Mouse (Mus musculus): ENCODE results near the gene Tspan17.
"Not testable (repeated sequence)": the region's sequence is repeated elsewhere in the genome, so short reads cannot be mapped to it uniquely, and the experiment has no call there.

The Tspan17 gene

GRCm38 (mm10) chr13:54765281-54766191 lies 23.6 kb upstream of the Tspan17 start:
- no peak for DNase-seq

DNA sequence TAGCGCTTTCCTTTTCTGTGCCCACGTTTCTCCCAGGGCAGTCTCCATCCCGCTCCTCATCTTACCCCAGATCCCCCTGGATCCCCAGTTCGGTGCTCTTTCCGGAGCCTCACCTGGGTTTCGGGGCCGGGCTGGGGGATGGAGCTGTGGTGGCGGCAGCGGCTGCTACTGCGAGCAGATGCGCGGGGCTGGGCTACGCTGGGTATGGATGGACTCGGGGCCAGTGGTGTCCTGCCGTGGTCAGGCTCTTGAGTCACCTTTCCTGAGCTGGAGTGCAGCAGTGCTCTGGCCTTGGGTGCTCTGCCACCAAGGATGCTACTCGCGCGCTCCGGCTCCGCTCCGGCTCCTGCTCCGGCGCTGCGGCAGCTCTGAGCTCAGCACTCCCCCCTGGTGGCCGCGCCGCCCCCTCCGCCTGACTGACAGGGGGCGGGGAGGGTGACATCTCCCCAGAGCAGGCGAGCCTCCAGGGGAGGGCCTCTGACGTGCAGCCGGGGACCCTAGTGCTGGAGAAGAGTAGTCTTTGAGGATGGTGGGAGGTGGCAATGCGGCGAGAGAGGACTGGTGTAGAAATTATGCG lies 22.9 kb upstream of the Tspan17 start, which contains the start of gene Sncb:
Gene Sncb, minus strand, starts transcription at position 404 of the 577 bp plus-strand sequence.
- peak; percentile 71 for DNase-seq

DNA sequence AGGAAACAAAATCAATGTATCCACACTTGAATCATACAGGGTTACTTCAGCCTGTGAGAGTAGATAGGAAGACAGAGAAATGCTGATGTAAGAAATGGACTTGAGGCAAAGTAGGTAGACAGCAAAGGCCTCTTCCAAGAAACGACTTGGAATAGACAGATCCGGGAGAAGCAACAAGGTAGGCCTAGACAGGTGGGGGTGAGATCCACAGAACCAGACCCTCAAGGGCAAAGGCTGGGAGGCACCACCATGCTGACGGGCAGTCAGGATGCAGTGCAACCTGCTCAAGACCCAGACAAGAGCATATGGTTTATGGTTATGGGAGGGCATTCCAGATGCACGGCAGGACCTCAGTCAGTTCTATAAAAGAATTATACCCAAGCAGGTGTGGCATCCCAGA lies 22.2 kb upstream of the Tspan17 start:
- no peak for DNase-seq

GRCm38 (mm10) chr13:54780592-54780991 lies 8.6 kb upstream of the Tspan17 start:
- no peak for DNase-seq

GRCm38 (mm10) chr13:54781086-54781485 lies 8.1 kb upstream of the Tspan17 start:
- no peak for DNase-seq

GRCm38 (mm10) chr13:54783235-54783634 lies 5.9 kb upstream of the Tspan17 start:
- DNase-seq, result no peak

GRCm38 (mm10) chr13:54783698-54784097 lies 5.5 kb upstream of the Tspan17 start, which contains the start of gene Eif4e1b:
TSS of gene Eif4e1b (plus strand) at chr13:54783998.
- no peak for DNase-seq

DNA sequence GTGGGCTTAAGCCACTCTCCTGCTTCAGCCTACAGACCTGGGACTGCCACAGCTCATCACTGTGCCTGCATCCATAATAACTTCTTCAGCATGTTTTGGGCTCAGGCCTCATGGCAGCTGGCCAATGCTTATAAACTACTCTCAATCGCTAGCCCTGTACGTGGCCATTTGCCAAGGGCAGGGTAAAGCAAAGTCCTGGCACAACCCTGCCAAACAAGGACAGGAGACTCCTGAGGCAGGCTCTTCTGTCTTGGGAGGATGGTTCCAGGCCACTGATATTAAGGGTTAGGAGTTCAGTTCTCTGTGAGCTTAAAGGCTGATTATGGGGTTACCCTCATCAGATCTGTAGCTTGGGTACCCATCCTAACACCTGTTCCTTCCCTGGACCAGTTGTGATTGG lies 1.6 kb upstream of the Tspan17 start:
- DNase-seq, result not testable (repeated sequence)

DNA sequence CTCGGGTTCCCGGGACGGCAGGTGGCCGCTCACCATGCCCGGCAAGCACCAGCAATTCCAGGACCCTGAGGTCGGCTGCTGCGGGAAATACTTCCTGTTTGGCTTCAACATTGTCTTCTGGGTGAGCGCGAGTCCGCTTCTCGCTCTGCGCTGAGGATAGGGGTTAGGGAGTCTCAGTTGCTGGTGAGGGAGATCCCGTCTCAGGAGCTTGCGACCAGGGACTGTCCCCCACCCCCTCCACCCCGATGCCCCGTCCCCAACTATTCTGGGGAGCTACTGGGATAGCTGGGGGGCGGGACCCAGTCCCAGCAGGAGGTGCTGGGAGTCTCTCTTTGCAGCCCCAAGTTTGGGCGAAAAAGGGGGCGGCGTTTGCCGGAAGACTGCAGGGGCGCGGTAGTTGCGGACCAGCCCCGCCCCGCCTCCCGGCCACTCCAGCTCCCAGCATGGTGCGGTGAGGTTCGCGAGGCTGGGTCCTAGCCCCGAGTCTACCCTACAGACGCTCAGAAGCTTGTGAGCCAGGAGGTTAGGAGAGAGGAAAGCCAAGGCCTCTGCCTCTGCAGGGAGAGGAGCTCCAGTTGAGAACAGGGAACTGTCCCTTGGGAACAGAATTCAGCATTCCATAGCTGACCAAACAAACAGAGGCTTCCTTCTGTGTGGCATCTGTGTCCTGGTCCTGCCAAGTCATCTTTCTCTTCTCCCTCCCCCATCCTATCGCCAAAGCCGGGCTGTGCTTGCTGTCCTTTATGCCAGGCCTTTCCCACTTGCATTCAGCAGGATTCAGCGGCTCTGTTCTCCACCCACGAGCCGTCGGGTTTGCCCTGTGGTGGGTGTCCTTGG lies 602 bp downstream of the Tspan17 start:
- DNase-seq, result no peak

- peak; percentile 11 for DNase-seq
These were observed 3.4 kb downstream of the Tspan17 start for GRCm38 (mm10) chr13:54792259-54793230.

- DNase-seq, result no peak
These were observed 4.9 kb downstream of the Tspan17 start for GRCm38 (mm10) chr13:54794002-54794577.

DNA sequence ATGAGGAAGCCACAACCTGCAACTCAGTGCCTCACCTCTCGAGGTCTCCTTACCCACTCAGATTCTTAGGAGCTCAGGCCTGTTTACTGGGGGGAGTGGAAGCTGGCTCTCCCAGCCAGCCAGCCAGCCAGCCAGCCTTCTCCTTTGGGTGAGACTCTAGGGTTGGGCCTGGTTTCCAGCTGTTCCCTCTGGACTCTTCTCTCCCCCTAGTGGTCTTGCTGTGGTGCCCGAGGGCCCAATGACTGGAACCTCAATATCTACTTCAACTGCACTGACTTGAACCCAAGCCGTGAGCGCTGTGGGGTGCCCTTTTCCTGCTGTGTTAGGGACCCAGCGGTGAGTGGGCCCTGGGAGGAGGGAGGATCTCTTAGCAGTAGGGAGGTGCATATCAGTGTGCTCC lies 5.7 kb downstream of the Tspan17 start:
- no peak for DNase-seq

GRCm38 (mm10) chr13:54797356-54797755 lies 8.2 kb downstream of the Tspan17 start:
- no peak for DNase-seq

DNA sequence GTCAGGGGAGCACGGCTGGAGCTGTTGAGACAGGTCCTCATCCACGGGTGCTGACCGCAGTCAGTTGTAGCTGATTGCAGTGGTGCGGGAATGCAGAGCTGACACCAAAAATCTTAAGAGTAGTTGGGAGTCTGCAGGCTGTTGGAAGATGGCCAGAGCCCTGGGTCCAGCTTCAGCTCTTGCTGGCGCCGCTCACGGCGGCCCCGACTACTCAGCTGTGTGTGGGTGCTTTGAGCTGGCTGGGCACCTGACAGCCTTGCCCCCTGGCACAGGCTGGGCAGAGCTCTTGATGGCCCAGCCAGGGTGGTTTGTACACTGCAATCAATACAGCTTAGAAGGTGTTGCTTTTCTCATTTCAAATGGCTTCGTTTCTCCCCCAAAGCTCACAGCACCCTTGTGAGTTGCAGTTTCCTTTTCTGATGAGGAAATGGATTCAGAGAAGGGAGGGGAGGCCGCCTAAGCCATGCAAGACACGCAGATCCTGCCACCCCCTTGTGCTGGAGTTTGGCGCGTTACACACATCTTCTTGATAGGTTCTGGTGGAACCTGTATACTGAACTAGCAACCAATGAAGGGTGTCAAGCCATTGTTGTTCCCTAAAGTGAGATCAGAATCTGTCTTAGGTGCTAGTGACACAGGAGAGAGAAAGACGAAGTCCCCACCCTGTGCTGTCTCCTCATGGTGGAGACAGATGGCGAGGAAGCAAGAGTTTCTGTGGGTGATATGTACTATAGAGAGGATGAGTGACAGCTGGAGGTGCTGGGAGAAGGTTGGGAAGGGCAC lies 8.9 kb downstream of the Tspan17 start:
- no peak for DNase-seq

GRCm38 (mm10) chr13:54798740-54799139 lies 9.6 kb downstream of the Tspan17 start:
- no peak for DNase-seq

- peak; percentile 61 for DNase-seq
These were observed 10.5 kb downstream of the Tspan17 start for GRCm38 (mm10) chr13:54799701-54800100.

DNA sequence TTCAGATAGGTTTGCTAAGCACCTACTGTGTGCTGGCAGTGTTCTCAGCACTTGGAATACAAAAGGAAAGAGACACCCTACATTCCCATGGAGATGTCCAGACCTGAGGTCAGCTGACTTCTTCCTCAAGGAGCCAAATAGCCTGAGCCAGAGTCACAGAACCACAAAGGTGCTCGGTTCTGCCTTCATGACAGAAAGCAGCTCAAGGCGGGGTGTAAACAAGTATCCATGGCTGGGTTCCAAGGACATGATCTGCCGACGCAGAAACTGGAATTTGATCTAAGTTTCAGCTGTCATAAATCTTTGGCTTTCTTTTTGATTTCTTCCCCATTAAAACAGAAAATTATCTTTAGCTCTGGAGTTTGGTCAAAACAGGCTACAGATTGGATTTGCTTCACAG lies 11.0 kb downstream of the Tspan17 start:
- no peak for DNase-seq

GRCm38 (mm10) chr13:54803010-54803409 lies 13.8 kb downstream of the Tspan17 start:
- no peak for DNase-seq

GRCm38 (mm10) chr13:54805134-54805838 lies 16.1 kb downstream of the Tspan17 start:
- DNase-seq, result no peak

GRCm38 (mm10) chr13:54806434-54806976 lies 17.3 kb downstream of the Tspan17 start:
- no peak for DNase-seq
